Mouse (Mus musculus): ENCODE data around the gene Vmn1r5. TPM values are rescaled to one million over a fixed set of nuclear protein-coding genes. Genes with fewer than 3 reads are reported as not detected.

Gene Vmn1r5
- polyA plus RNA-seq (2017; shearing (Covaris generic)) = not detected

DNA sequence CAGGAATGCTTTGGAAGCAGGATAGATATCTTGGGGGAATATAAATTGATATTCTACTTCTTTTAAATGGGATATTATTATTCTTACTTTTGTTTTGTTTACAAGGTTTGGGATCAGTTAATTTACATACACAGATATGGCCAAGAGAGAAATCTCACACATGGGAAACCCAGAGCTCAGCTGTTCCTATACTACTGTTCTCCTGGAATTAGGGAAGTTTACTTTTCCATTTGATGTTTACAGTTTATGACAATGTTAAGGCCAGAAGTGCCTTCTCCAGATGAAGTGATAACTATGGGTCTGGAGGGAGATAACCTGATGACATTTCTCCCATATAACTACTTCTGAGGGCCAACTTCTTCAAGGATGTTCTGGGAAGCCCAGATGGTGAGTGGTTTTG, at the start of gene Vmn1r5:
Gene Vmn1r5, plus strand, starts transcription at position 301 of the 400 bp plus-strand sequence.

DNA sequence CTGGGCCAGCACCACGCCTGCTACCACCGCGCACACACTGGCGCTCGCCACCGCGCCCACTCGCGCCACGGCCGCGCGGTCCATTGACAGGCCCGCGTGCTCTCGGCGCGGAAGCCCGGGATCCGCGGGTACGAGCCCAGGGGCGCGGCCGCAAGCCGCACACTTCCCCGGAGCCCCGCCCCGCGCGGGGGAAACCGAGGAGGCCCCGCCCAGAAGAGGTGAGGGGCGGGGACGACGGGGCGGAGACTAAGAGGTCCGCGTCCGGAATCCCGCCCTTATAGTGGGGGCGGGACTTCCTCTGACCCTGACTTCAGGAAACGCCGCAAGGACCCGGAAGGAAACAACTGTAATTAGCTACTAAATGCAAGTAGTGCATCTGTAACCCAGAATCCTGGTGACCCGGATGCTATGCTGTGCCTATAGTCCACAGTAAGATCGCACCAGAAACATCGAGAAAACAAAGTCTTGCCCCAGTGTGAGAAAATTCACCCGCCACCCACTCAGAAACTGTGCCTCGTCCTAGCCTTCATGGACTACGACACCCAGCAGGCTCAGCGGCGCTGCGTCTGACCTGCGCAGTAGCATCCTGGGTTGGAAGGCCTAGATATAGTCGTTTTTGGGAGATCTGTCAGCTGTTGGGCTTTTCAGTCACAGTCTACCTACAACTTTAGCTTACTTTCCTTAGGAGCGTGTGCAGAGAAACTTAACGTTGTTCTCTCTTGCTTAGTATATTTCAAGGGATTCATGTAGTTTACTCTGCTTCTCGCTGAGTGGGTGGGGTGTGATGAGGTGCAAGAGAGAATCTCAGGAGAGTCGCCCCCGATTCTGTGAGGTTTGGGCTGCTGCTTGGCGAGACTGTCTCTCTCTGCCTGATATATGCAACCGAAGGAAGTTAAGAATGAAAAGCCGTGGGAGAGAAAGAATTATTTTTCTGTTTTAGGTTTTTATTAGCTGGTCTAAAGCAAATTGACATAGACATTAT, 46.1 kb upstream of the Vmn1r5 start, which contains the start of the genes Nt5c3 and Vmn1r4:
Gene Nt5c3, minus strand, starts transcription at position 207 of the 982 bp plus-strand sequence.
Gene Vmn1r4, plus strand, starts transcription at position 290 of the 982 bp plus-strand sequence.

DNA sequence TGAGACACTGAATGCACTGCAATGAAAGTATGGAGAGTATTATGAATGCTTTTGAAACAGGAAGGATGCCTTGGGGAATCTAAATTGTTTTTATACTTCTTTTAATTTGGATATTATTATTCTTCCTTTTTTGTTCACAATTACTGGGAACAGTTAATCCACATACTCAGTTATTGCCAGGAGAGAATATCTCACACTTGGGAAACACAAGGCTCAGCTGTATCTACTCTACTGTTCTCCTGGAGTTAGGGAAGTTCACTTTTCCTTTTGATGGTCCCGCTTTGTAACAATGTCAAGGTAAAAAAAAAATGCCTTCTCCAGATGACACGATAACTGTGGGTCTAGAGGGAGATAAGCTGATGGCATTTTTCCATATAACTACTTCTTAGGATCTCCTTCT, 26.9 kb downstream of the Vmn1r5 start, which contains the start of gene Vmn1r6:
Gene Vmn1r6, plus strand, starts transcription at position 301 of the 400 bp plus-strand sequence.

DNA sequence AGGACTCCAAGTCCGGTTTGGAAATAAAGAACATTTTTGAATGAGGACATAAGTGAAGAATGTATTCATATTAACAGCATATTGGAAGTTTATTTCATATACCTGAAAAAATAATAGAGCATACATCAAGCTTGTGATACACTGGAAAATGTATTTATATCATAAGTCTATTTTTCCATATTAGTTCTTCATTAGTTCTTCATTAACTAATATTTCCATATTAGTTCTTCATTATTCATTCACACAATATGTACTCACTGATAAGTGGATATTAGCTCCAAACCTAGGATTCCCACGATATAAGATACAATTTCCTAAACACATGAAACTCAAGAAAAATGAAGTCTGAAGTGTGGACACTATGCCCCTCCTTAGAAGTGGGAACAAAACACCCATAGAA, 55.2 kb downstream of the Vmn1r5 start, which contains the start of gene Vmn1r7:
Gene Vmn1r7, minus strand, starts transcription at position 101 of the 400 bp plus-strand sequence.

DNA sequence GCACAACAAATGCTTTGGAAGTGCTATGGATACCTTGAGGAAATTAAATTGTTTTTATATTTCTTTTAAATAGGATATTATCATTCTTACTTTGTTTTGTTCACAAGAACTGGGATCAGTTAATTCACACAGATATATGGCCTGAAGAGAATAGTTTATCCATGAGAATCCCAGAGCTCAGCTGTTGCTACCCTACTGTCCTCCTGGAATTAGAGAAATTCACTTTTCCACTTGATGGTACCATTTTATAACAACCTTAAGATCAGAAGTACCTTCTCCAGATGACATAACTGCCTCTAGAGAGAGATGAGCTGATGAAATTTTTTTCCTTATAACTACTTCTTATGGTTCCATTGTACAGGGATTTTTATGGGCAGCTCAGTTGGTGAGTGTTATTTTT, 61.9 kb downstream of the Vmn1r5 start, which contains the start of gene Vmn1r8:
Gene Vmn1r8, plus strand, starts transcription at position 301 of the 400 bp plus-strand sequence.

Other genes with a start within 250 kb of the Vmn1r5 start
- 158 TPM for gene Kbtbd2, start 172.5 kb upstream of the Vmn1r5 start, polyA plus RNA-seq (2017; shearing (Covaris generic))
- not detected for gene Fkbp9, start 138.2 kb upstream of the Vmn1r5 start, polyA plus RNA-seq (2017; shearing (Covaris generic))
- gene Nt5c3, start 46.3 kb upstream of the Vmn1r5 start, polyA plus RNA-seq (2017; shearing (Covaris generic)) = 90.0 TPM
- not detected for gene Vmn1r4, start 46.3 kb upstream of the Vmn1r5 start, polyA plus RNA-seq (2017; shearing (Covaris generic))
- gene Vmn1r6, start 27.0 kb downstream of the Vmn1r5 start, polyA plus RNA-seq (2017; shearing (Covaris generic)) = not detected
- gene Vmn1r7, start 55.1 kb downstream of the Vmn1r5 start, polyA plus RNA-seq (2017; shearing (Covaris generic)) = not detected
- not detected for gene Vmn1r8, start 62.0 kb downstream of the Vmn1r5 start, polyA plus RNA-seq (2017; shearing (Covaris generic))
- gene Vmn1r9, start 96.5 kb downstream of the Vmn1r5 start, polyA plus RNA-seq (2017; shearing (Covaris generic)) = not detected
- gene Vmn1r10, start 139.2 kb downstream of the Vmn1r5 start, polyA plus RNA-seq (2017; shearing (Covaris generic)) = not detected
- gene Vmn1r11, start 163.2 kb downstream of the Vmn1r5 start, polyA plus RNA-seq (2017; shearing (Covaris generic)) = not detected
- gene Vmn1r12, start 186.6 kb downstream of the Vmn1r5 start, polyA plus RNA-seq (2017; shearing (Covaris generic)) = 0.07 TPM
- gene Vmn1r13, start 233.0 kb downstream of the Vmn1r5 start, polyA plus RNA-seq (2017; shearing (Covaris generic)) = 0.39 TPM

All from naive thymus-derived CD4-positive, alpha-beta T cell, adult 5 months (primary cell).